Mouse (Mus musculus): ENCODE results near the gene Atp8b4.

DNA sequence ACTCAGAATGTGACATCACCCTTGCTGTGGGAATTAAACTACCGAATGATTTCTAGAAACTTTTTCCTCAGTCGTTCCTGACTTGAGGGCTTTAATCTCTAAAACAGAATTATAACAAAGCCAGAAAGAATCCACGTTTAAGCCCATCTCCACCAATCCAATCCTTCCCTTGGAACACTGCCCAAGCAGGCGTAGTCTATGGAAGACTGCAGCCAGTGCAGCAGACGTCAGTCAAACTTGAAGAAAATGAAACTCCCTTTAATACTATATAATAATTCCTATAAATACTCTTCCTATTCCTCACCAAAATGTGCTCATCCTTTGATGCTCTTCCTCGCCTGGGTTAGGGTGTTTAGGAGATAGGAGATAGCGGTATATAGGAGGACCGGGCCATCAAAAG lies 7.2 kb downstream of the Atp8b4 start:
- TF ChIP-seq CTCF (IDR thresholded peaks at IDR 0.05; ENCODE audit: extremely low read depth, insufficient read depth, insufficient read length, insufficient replicate concordance) (no peak), POLR2A (IDR thresholded peaks at IDR 0.05; ENCODE audit: low read depth, low read length) (no peak)

Measured in spleen, adult 2 months (tissue).